Mouse (Mus musculus) splenic B cell, adult 2 months (primary cell): ENCODE data around the gene Rps19bp1.

Source experiments
- DNase-seq: peaks from one replicate; pipeline ENCODE4 v3.0.0-alpha.2; 2011; ENCODE audit warnings: low read depth, low spot score
- H3K27me3 ChIP-seq: 2 replicates; pipeline ENCODE4 v1.6.1; 2012; ENCODE audit warnings: mild to moderate bottlenecking, low read length, moderate library complexity, mixed read lengths; ENCODE audit not compliant: control insufficient read depth, poor library complexity, insufficient read depth, severe bottlenecking
- H3K36me3 ChIP-seq: 2 replicates; pipeline ENCODE4 v1.6.1; 2012; ENCODE audit warnings: mild to moderate bottlenecking, low read length, moderate library complexity, mixed read lengths; ENCODE audit not compliant: control insufficient read depth, poor library complexity, insufficient read depth, severe bottlenecking

Rps19bp1 gene

GRCm38 (mm10) chr15:80263610-80264575 lies at the start of gene Rps19bp1:
Rps19bp1 (minus strand) TSS chr15:80264315.
- no peaks in the 10 kb centered on the region for H3K27me3 ChIP-seq
- H3K36me3 ChIP-seq = no peaks in the 10 kb centered on the region; the same call in 1 of the 2 replicates
- peak; percentile 95 for DNase-seq

GRCm38 (mm10) chr15:80306146-80306545 lies 42.0 kb upstream of the Rps19bp1 start:
- no peak for DNase-seq

GRCm38 (mm10) chr15:80304188-80304587 lies 40.1 kb upstream of the Rps19bp1 start:
- Histone ChIP-seq H3K36me3 (no peaks in the 10 kb centered on the region), H3K27me3 (no peaks in the 10 kb centered on the region)
- no peak for DNase-seq

More at GRCm38 (mm10) chr15:80306146-80306545, 42.0 kb upstream of the Rps19bp1 start:
- Histone ChIP-seq H3K27me3 (no peaks in the 10 kb centered on the region), H3K36me3 (no peaks in the 10 kb centered on the region)

- no peak for DNase-seq
- Histone ChIP-seq H3K27me3 (no peaks in the 10 kb centered on the region), H3K36me3 (no peaks in the 10 kb centered on the region)
Measured at GRCm38 (mm10) chr15:80303779-80304178, 39.7 kb upstream of the Rps19bp1 start.

- H3K36me3 ChIP-seq = no peaks in the 10 kb centered on the region
- DNase-seq = peak; percentile 35
- H3K27me3 ChIP-seq = no peaks in the 10 kb centered on the region
Measured at GRCm38 (mm10) chr15:80297146-80297545, 33.0 kb upstream of the Rps19bp1 start.

GRCm38 (mm10) chr15:80289436-80289835 lies 25.3 kb upstream of the Rps19bp1 start:
- Histone ChIP-seq H3K36me3 (no peaks in the 10 kb centered on the region), H3K27me3 (peaks cover 2% of the 10 kb centered on the region; the same call in 1 of the 2 replicates)
- peak; percentile 92 for DNase-seq

GRCm38 (mm10) chr15:80288036-80288435 lies 23.9 kb upstream of the Rps19bp1 start:
- Histone ChIP-seq H3K27me3 (peaks cover 2% of the 10 kb centered on the region; the same call in 1 of the 2 replicates), H3K36me3 (no peaks in the 10 kb centered on the region)
- no peak for DNase-seq

GRCm38 (mm10) chr15:80286851-80287415 lies 22.8 kb upstream of the Rps19bp1 start, which contains the start of gene Cacna1i:
Cacna1i (plus strand) TSS chr15:80287238.
- Histone ChIP-seq H3K36me3 (no peaks in the 10 kb centered on the region), H3K27me3 (peaks cover 2% of the 10 kb centered on the region; the same call in 1 of the 2 replicates)
- peak; percentile 28 for DNase-seq

- Histone ChIP-seq H3K27me3 (no peaks in the 10 kb centered on the region), H3K36me3 (no peaks in the 10 kb centered on the region)
- DNase-seq = peak; percentile 63
Measured at GRCm38 (mm10) chr15:80280646-80281045, 16.5 kb upstream of the Rps19bp1 start.

- H3K27me3 ChIP-seq = no peaks in the 10 kb centered on the region
- DNase-seq = no peak
- H3K36me3 ChIP-seq = no peaks in the 10 kb centered on the region
Measured at GRCm38 (mm10) chr15:80279053-80279452, 14.9 kb upstream of the Rps19bp1 start.

GRCm38 (mm10) chr15:80278121-80278759 lies 14.1 kb upstream of the Rps19bp1 start:
- Histone ChIP-seq H3K27me3 (no peaks in the 10 kb centered on the region), H3K36me3 (no peaks in the 10 kb centered on the region)
- no peak for DNase-seq

GRCm38 (mm10) chr15:80277625-80278024 lies 13.5 kb upstream of the Rps19bp1 start:
- no peaks in the 10 kb centered on the region for H3K27me3 ChIP-seq
- no peaks in the 10 kb centered on the region for H3K36me3 ChIP-seq
- DNase-seq = peak; percentile 74

GRCm38 (mm10) chr15:80277107-80277506 lies 13.0 kb upstream of the Rps19bp1 start:
- no peaks in the 10 kb centered on the region for H3K36me3 ChIP-seq
- peak; percentile 42 for DNase-seq
- no peaks in the 10 kb centered on the region for H3K27me3 ChIP-seq

GRCm38 (mm10) chr15:80271858-80272396 lies 7.8 kb upstream of the Rps19bp1 start:
- DNase-seq = no peak
- Histone ChIP-seq H3K27me3 (no peaks in the 10 kb centered on the region; the same call in 1 of the 2 replicates), H3K36me3 (no peaks in the 10 kb centered on the region)
